Mouse (Mus musculus): Measurements from ENCODE around the gene Srsf2. TPM values are rescaled to one million over a fixed set of nuclear protein-coding genes. Genes with fewer than 3 reads are reported as not detected.
A peak's percentile ranks its signal among the peaks of the same experiment; 100 is the strongest.
"Not testable (repeated sequence)": the region's sequence is repeated elsewhere in the genome, so short reads cannot be mapped to it uniquely, and the experiment has no call there.

Gene Srsf2
- 214 and 227 TPM in 2 replicates for total RNA-seq (2017)

DNA sequence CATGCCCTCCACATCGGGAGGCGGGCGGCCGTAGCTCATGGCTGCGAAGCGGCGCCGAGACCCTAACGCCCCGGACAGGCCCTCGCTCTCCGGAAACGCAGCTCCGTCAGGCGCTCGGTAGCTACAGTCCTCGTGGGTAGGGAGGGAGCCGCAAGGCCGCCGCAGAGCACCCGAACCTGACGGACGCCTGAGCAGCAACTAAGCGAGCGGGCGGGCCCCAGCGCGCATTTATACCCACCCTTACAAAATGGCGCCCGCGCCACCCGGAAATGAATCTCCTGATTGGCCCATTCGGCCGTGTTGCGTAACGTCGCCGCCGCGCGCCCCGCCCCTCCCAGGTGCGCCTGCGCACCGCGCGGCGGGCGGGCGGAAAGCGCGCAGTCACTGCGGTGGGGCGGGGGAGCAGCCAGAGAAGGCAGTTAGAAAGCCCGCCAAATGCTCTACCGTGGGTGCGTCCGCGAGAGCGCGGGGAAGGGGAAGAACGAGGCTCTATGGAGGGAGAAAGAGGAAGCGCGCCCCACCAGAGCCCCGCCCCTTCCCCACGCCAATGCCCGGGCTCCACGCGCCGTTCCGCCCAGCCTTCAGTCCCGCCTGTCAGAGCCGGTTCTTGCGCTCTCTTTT is at the start of gene Srsf2:
Gene Srsf2, minus strand, starts transcription at position 204 of the 621 bp plus-strand sequence.
- ATAC-seq (ENCODE audit: extremely low read depth, insufficient number of reproducible peaks, low FRiP score, poor library complexity, severe bottlenecking): peak; percentile 79

DNA sequence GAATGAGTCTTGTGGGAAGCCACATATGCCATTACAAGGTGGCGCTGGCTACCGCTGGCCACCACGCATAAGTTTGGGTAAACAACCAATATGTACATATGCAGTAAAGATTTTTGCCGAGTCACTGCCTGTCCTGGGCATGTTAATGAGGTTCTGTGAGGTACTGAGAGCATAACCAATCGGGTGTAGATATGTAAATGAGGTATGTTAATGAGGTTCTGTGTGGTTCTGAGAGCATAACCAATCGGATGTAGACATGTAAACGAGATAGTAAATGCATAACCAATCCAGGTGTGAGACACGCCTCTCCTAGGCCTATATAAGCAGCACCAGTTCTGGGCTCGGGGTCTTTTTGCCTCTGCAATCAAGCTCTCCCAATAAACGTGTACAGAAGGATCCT is 49.7 kb upstream of the Srsf2 start:
- not testable (repeated sequence) for ATAC-seq (ENCODE audit: extremely low read depth, insufficient number of reproducible peaks, low FRiP score, poor library complexity, severe bottlenecking)

DNA sequence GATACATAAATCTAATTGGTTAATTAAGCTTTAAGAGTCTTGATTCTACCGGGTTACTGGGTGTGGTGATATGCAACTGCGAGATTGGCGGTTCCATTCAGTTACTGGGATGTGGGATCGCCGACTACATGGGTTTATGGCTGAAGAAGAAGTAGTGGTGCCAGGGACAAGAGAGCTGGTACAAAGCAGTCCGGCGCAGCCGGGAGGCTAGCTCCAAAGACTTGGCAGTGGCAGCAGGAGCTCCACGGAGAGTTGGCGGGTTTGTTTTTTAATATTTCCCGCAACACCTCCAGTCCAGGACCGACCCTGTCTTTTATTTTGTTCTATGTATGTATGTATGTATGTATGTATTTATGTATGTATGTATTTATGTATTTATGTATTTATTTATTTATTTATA is 46.4 kb upstream of the Srsf2 start:
- ATAC-seq (ENCODE audit: extremely low read depth, insufficient number of reproducible peaks, low FRiP score, poor library complexity, severe bottlenecking): no peak

DNA sequence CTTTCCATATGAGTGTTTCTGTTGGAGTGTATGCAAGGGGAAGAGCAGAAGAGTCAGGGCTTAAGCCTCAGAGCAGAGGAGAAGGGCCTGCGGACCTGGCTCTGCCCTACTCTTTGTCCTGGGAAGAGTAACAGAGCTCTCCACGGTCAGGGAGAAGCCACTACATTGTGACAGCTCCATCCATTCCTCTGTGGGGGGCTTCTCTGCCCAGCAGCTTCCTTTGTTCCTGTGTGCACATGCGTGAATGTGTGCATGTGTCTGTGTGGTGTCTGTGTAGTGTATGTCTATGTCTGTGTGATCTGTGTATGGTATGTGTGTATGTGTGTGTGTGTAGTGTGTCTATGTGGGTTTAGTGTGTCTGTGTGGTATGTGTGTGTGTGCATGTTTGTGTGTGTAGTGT is 42.5 kb upstream of the Srsf2 start:
- no peak for ATAC-seq (ENCODE audit: extremely low read depth, insufficient number of reproducible peaks, low FRiP score, poor library complexity, severe bottlenecking)

DNA sequence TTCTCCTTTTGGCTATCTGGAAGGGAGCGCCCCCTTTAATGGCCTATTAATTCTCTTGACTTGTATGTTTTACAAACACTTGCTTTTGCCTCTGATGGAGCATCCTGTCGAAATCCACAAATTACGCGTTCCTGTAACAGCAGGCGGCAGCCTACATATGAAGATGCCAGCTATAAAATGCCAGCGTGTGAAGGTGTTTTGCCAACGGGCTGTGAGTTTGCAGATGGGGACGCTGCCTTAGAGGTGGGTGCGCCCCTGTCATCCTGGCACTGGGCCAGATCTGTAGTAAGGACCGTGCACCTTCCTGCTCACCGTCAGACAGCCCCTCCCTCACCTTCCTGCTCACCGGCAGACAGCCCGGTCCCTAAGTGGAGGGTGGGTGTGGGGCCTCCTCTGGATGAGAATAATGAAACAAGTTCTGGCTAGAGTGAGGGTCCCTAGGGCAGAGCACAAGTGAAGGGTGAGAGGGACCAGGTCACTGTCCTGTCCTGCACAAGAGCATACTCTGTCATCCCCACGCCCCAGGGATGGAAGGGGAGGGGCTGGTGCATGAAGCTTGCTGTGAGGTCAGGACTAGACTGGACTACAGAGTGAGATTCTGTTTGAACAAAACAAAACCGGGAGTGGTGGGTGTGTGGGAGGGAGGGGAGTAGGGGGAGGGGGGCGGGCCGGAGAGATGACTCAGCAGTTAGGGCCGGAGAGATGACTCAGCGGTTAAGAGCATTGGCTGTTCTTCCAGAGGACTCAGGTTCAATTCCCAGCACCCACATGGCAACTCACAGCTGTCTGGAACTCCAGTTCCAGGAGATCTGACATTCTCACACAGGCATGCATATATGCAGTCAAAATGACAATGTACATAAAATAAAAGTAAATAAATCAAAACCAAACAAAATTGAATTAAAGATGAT is 40.9 kb upstream of the Srsf2 start:
- no peak for ATAC-seq (ENCODE audit: extremely low read depth, insufficient number of reproducible peaks, low FRiP score, poor library complexity, severe bottlenecking)

DNA sequence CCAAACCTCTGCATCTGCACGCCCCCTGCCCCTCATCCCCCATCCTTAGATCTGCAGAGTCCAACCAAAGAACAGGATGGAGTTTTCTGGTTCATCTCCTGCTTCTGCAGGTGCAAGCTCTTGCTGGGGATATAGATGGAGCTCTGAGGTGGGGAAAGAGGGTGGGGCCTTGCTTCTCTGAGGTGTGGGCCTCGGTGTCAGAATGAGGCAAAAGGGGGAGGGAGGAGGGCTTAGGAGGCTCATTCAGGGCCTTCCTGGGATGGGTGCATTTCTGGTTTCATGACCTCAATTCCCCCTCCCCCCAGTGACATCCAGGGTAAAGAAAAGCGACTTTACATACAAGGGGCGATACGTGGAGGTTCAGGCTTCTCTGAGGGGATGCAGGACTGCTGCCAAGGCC is 34.2 kb upstream of the Srsf2 start:
- ATAC-seq (ENCODE audit: extremely low read depth, insufficient number of reproducible peaks, low FRiP score, poor library complexity, severe bottlenecking): no peak

DNA sequence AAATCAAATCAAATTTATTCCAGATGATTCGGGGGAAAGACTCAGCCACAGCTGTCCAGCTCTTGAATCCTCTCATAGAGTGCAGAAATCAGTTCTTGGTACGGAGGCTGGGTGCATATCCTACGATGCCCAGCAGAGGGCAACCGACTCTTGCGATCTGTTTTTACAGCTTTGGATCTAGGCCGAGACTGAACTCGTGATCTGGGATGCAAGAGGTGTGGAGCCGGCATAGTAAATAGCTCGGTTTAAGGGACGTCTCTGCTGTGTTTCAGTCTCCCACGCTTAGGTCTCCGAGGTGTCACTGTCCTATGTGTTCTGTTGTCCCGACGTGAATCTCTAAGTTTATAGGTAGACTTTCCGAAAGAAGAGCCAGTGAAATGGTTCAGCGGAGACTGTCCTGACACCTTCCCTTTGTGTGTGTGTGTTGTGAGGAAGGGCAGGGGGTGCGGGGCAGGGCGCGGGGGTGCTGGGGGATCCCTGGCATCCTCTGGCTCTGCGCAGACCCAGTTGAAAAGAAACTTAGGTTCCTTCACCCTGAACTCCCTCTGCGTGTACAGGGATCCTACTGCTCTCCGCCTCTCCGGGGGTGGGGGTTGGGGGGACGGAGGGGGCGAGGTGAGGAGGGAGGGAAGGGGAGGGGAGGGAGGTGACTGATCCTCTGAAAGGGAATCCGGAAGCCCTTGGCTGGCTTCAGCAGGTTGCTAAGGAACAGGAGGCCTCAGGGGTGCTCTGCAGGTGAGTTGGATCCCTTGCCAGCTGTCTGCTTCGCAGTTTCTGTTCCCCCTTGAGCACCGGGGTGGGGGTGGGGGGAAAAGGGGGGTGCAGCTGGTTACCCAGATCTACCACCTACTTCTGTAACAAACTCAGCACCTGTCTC is 32.6 kb upstream of the Srsf2 start:
- ATAC-seq (ENCODE audit: extremely low read depth, insufficient number of reproducible peaks, low FRiP score, poor library complexity, severe bottlenecking): peak; percentile 78

DNA sequence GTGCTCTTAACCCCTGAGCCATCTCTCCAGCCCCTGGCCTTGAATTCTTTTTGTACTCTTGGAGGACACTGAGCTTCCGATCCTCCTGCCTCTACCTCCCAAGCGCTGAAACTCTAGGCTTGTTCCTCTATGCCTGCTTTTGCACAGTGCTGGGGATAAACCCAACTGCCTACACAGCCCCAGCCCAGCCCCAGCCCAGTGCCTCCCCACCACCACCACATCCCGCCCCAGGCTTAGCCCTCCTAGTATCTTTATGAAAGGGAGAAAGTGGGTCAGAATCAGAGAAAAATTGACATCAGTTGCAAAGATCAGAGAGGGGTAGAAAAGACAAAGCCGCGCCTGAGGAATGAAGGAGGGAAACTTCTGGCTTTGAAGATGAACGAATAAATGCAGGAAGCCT is 31.2 kb upstream of the Srsf2 start:
- ATAC-seq (ENCODE audit: extremely low read depth, insufficient number of reproducible peaks, low FRiP score, poor library complexity, severe bottlenecking): no peak

DNA sequence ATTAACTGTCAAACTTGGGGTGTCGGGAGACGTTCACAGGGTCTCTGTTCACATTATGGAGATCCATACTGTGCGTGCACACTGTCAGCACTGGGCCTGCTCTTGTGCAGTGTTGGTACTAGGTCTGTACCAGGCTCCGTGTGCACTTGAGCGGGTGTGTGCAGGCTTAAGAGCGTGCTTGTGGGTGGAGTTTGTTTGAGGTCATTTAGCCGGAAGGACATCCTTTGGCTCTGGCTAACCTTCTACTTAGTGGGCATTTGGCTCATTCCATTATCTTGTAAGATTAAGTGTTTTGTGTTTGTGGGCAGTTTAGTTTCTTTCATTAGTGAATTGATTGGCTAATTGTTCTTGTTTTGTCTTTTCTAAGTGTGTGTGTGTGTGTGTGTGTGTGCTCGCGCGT is 29.6 kb upstream of the Srsf2 start:
- no peak for ATAC-seq (ENCODE audit: extremely low read depth, insufficient number of reproducible peaks, low FRiP score, poor library complexity, severe bottlenecking)

DNA sequence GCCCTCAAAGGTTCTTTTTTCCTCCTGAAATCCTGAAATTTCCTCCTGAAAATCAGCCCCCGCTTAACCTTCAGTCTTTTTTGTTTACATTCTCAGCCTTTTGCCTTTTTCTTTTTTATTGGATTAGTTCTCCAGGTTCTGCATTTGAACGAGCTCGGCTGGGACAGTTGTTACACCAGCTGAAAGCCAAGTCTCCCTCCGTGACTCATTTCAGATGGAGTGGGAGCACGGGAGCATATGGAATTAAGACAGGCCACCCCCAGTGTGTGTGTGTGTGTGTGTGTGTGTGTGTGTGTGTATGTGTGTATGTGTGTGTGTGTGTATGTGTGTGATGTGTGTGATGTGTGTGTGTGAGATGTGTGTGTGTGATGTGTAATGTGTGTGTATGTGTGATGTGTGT is 28.5 kb upstream of the Srsf2 start:
- ATAC-seq (ENCODE audit: extremely low read depth, insufficient number of reproducible peaks, low FRiP score, poor library complexity, severe bottlenecking): no peak

DNA sequence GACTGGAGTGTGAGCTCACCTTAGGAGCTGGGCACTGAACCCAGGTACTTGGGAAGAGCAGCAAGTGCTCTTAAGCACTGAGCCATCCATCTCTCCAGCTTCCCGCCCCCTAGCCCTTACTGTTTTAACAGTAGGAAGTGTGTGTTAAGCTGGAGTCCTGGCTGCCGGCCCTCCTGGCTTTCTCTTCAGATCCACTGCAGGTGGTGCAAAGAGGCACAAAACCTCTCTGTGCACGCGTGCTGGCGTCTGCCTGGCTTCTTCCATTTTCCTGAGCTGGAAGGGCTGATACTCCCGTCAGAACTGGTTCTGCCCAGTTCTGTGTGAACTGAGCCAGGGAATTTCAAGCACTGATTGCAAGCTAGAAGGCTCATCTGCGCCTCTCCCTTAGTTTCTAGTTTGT is 27.9 kb upstream of the Srsf2 start:
- no peak for ATAC-seq (ENCODE audit: extremely low read depth, insufficient number of reproducible peaks, low FRiP score, poor library complexity, severe bottlenecking)

DNA sequence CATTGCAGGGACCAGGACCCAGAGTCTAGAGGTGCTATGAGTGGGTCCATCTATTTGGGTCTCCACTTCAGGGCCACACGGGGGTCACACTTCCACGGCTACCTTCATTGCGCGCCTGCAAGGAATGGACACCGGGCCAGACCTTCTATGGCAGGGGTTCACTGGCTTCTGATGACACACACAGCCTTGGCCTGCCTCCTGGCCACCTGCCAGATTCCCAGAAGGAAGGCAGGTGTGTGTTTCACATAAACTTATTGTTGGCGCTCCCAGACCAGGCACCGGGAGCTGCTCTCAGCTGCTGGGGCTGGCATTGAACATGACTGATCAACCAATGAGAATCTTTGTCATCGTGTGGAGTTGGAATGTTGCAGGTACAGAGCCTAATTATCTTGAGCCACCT is 25.6 kb upstream of the Srsf2 start:
- no peak for ATAC-seq (ENCODE audit: extremely low read depth, insufficient number of reproducible peaks, low FRiP score, poor library complexity, severe bottlenecking)

DNA sequence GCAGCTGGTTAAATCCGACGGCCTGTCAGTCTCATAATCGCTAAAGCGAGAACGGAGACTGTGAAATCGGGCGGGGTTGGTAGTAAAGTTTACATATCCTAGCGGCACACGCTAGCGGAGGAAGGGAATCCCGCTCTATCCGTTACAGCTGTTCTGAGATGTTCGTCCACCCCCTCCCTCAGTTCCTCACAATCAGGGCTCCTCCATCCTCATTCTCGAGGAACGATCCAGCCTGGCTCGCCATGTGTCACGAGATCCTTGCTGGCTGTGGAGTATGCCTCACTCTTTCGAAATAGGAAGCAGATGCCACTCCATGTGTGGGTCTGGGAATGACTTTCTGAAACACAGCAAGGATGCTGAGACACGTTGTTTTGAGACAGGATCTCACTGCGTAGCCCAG is 21.1 kb upstream of the Srsf2 start:
- no peak for ATAC-seq (ENCODE audit: extremely low read depth, insufficient number of reproducible peaks, low FRiP score, poor library complexity, severe bottlenecking)

DNA sequence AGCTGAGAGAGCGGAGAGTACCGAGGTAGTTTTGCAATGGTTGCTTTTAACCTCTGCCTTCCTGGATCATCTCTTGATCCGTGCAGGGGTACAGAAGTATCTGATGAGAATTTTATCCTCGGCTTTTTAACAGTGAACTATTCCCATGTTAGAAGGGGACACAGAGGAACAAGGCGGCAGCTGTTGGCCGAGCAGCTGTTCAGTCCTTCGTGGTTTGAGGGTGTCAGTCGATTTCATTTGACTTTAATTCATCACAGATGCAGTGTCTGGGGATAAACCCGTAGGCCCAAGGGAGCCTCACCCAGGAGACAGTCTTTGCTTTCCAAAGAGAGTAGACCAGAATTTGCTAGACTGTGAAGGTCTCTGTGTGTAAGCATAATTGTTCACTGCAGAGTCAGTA is 18.6 kb upstream of the Srsf2 start:
- ATAC-seq (ENCODE audit: extremely low read depth, insufficient number of reproducible peaks, low FRiP score, poor library complexity, severe bottlenecking): no peak

DNA sequence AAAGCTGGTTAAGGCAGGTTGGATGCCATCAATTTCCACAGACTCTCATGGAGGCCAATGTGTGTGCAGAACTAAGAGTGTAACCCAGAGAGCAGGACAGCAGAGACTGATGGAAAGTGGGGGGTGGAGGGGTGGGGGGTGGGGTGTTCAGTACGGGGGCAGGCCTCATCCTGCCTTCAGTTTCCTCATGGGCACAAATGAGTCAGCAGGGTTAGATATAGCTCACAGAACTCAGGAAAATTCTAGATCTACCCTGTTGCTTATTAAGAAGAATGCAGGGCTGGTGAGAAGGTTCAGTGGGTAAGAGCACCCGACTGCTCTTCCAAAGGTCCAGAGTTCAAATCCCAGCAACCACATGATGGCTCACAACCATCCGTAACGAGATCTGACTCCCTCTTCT is 16.7 kb upstream of the Srsf2 start:
- no peak for ATAC-seq (ENCODE audit: extremely low read depth, insufficient number of reproducible peaks, low FRiP score, poor library complexity, severe bottlenecking)

DNA sequence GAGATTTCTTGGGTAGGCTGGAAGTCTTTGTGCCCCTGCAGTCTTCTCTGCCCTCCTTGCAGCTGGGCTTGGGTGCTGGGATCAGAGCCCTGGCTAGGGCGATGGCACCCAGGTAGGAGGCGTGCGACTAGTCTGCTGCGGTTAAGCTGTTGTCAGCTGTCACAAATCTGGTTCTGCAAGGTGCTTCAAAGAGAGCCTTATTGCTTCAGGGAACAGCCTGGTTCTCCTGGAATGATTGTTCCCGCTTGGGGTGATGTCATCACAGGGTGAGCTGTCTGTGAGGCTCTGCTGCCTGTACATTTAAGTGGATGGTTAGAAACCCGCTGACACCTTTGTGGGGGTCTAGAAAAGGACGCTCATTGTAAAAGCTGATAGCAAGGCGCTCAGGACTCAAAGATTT is 16.3 kb upstream of the Srsf2 start:
- ATAC-seq (ENCODE audit: extremely low read depth, insufficient number of reproducible peaks, low FRiP score, poor library complexity, severe bottlenecking): no peak

DNA sequence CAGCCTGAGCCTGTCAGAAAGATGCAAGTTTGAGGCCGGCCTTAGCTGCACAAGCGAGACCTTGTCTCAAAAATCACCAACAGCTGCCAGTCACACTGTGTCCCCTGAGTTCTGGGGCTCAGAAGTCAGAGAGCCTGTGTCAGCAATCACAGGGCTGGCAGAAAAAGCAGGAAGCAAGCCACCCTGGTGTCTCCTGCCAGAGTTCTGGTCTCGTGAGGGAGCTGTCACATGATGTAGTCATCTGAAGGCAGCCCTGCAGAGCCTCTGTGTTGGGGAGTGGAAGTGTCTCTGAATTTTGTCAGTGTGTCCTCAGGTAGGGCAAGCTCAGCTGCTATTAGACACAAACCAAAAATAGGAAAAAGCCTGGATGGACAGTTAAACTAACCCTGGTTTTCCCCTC is 15.2 kb upstream of the Srsf2 start:
- no peak for ATAC-seq (ENCODE audit: extremely low read depth, insufficient number of reproducible peaks, low FRiP score, poor library complexity, severe bottlenecking)

DNA sequence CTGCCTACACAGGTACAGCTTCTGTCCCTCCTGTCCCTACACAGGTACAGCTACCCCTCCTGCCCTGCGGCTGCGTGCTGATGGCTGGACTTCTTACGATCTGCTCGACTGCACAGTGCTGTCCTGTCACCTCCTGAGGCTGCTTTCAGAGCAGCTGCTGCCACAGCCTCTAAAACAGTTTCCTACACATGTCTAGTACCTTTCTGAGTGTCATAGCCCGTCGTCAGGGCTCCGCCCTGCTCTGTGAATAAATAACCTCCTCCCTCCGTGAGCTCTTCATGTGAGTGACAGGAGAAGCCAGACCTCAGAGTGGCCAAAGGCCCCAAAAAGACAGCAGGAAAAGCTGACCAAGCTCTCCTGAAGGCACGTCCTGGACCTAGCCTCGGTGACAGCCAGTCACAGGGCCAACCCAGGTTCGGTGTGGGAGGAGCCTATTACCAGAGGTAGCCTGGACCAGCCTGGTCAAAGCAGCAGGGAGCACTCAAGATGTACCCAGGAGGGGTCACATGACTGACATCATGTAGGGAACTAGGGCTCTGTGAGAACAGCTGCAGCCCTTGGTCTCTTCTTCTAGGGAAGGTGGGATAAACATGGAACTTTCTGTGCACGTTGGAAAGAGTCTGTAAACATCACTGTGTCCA is 13.2 kb upstream of the Srsf2 start:
- ATAC-seq (ENCODE audit: extremely low read depth, insufficient number of reproducible peaks, low FRiP score, poor library complexity, severe bottlenecking): no peak

DNA sequence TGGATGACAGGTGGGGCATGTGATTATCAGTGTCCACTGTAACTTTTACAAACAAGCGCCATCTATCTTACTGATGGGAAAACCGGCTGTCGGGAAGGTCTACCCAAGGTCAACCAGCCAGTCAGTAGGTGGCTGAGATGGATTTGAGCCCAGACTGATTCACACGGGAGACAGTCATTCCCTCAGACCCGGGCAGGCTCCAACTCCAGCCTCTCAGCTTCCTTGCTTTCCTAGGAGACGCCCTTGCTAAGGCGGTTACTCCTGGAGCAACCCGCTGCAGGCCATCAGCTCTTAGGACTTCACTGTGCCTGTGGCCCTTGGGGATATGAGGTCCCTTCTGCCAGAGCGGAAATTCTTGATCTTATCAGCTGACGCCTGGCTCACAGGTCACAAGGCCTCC is 11.6 kb upstream of the Srsf2 start:
- ATAC-seq (ENCODE audit: extremely low read depth, insufficient number of reproducible peaks, low FRiP score, poor library complexity, severe bottlenecking): no peak

Measured in neutrophil, adult 5-6 weeks (primary cell).